Mouse (Mus musculus): Measurements from ENCODE around the gene Tagln2.

- TF ChIP-seq POLR2A (IDR thresholded peaks at IDR 0.05; ENCODE audit: borderline replicate concordance, insufficient read depth, low read length) (no peak), CTCF (IDR thresholded peaks at IDR 0.05; ENCODE audit: borderline replicate concordance, insufficient read depth, low read depth, low read length) (no peak)
Observed at GRCm38 (mm10) chr1:172487859-172488258, 12.0 kb upstream of the Tagln2 start.

Measured in cerebellum, adult 2 months (tissue).